ENCODE assay signal across 21 mouse cellular contexts in the genomic region with DNA sequence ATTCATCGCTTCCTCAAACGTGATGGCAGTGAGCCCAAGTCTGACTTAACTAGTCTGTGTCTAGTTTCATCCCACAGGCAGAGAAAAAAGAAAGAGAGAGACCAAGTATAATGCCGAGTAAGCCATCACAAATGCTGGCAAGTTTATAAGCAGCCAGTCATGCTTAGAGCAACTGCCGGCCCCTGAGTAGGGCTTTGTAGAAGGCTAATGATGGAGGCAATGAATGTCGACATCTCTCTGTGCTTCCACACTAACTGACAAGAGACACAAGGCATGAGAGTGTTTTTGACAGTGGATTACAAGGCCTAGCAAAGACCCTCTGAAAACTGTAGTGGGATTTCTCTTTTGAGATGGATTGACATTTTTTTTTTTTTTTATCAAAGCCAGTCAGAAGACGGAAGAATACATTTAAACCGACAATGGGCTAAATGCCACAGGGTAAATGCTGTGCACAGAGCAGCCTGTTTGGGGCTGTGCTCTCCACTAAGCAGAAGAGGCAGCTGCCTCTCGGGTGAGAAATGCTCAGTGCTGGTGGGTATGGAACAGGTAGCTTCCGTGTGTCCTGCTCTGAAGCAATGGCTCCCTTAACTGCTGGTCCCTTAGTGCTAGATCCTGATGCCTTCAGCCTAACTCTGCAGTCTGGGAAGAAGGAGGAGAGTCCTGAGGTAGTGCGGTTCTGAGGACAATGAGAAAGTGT.
DNase-seq lines count a peak whose midpoint lies in the region; ATAC-seq and TF ChIP-seq lines count a peak whose summit lies in the region.
"Had no signal": no experiment of that assay in that cellular context is flagged by ENCODE, and none has a peak within 500 bp of the region (broad histone marks: within the 10 kb centered on the region; RNA-seq: fewer than 3 reads in every experiment).

No protein-coding gene starts in this region.

- H3K9ac ChIP-seq in intestine, embryonic 14.5 days (ENCODE audit: low read length): no peak overlapping the region
- no peak overlapping the region for H3K9ac ChIP-seq in intestine, embryonic 15.5 days
- no peak overlapping the region for H3K9ac ChIP-seq in forebrain, embryonic 13.5 days
- no peak overlapping the region for H3K9ac ChIP-seq in midbrain, embryonic 12.5 days (replicated peaks)
- H3K9ac ChIP-seq in lung, postnatal 0 days (replicated peaks; ENCODE audit: low read depth): no peak overlapping the region
- H3K9ac ChIP-seq: limb, embryonic 13.5 days; liver, embryonic 15.5 days; neural tube, embryonic 12.5 days had no signal

- no peak for TF ChIP-seq CTCF in lung, postnatal 0 days (IDR thresholded peaks at IDR 0.05)

- no peak for ATAC-seq in intestine, embryonic 14.5 days (replicated peaks; ENCODE audit: low FRiP score, low TSS enrichment, low read depth)
- ATAC-seq in intestine, embryonic 15.5 days: no peak
- peak; percentile 84 for ATAC-seq in forebrain, embryonic 13.5 days
- ATAC-seq in midbrain, embryonic 12.5 days (ENCODE audit: low FRiP score, low read depth): peak; percentile 72
- no peak for ATAC-seq in lung, postnatal 0 days

- no peaks in the 10 kb centered on the region for H3K36me3 ChIP-seq in intestine, embryonic 14.5 days (ENCODE audit: control insufficient read depth, insufficient read depth, low read length)
- H3K36me3 ChIP-seq in intestine, embryonic 15.5 days: no peaks in the 10 kb centered on the region
- H3K36me3 ChIP-seq in forebrain, embryonic 13.5 days (ENCODE audit: poor library complexity, severe bottlenecking): no peaks in the 10 kb centered on the region
- H3K36me3 ChIP-seq in midbrain, embryonic 12.5 days: no peaks in the 10 kb centered on the region
- H3K36me3 ChIP-seq in lung, postnatal 0 days (ENCODE audit: insufficient read depth, low read length): no peaks in the 10 kb centered on the region
- H3K36me3 ChIP-seq: G1E; limb, embryonic 13.5 days; liver, embryonic 15.5 days; neural tube, embryonic 12.5 days had no signal

- peaks cover 47% of the 10 kb centered on the region for H3K4me1 ChIP-seq in intestine, embryonic 14.5 days (replicated peaks; ENCODE audit: control insufficient read depth, insufficient read depth, low read length)
- peaks cover 11% of the 10 kb centered on the region for H3K4me1 ChIP-seq in intestine, embryonic 15.5 days (replicated peaks)
- H3K4me1 ChIP-seq in forebrain, embryonic 13.5 days: peaks cover 40% of the 10 kb centered on the region
- peaks cover 38% of the 10 kb centered on the region for H3K4me1 ChIP-seq in midbrain, embryonic 12.5 days
- no peaks in the 10 kb centered on the region for H3K4me1 ChIP-seq in lung, postnatal 0 days (ENCODE audit: insufficient read depth, low read depth, low read length)
- H3K4me1 ChIP-seq: limb, embryonic 13.5 days; liver, embryonic 15.5 days had no signal

- H3K4me2 ChIP-seq in intestine, embryonic 14.5 days (ENCODE audit: low read length): no peak overlapping the region
- H3K4me2 ChIP-seq in intestine, embryonic 15.5 days (replicated peaks): no peak overlapping the region
- H3K4me2 ChIP-seq in forebrain, embryonic 13.5 days: no peak overlapping the region
- H3K4me2 ChIP-seq in midbrain, embryonic 12.5 days (replicated peaks): no peak overlapping the region
- H3K4me2 ChIP-seq in lung, postnatal 0 days (replicated peaks; ENCODE audit: low read depth, low read length): no peak overlapping the region
- H3K4me2 ChIP-seq: heart, embryonic 11.5 days; limb, embryonic 13.5 days; liver, embryonic 15.5 days; neural tube, embryonic 12.5 days had no signal

- WGBS in intestine, embryonic 14.5 days: 60% methylated on average over 10 of the region's 10 CpGs
- 55% methylated on average over 10 of the region's 10 CpGs for WGBS in intestine, embryonic 15.5 days
- 30% methylated on average over 10 of the region's 10 CpGs for WGBS in forebrain, embryonic 13.5 days
- 41% methylated on average over 10 of the region's 10 CpGs for whole genome bisulfite sequencing in midbrain, embryonic 12.5 days
- WGBS in lung, postnatal 0 days: 51% methylated on average over 10 of the region's 10 CpGs

- no peak overlapping the region for H3K4me3 ChIP-seq in intestine, embryonic 14.5 days (ENCODE audit: low read depth, low read length)
- H3K4me3 ChIP-seq in intestine, embryonic 15.5 days (replicated peaks): no peak overlapping the region
- H3K4me3 ChIP-seq in forebrain, embryonic 13.5 days: no peak overlapping the region
- no peak overlapping the region for H3K4me3 ChIP-seq in midbrain, embryonic 12.5 days
- no peak overlapping the region for H3K4me3 ChIP-seq in lung, postnatal 0 days (ENCODE audit: low read depth, low read length)
- H3K4me3 ChIP-seq: left cerebral cortex, adult 2 months; limb, embryonic 13.5 days; liver, embryonic 15.5 days; neural tube, embryonic 12.5 days had no signal

- no peak for TF ChIP-seq EP300 in lung, postnatal 0 days (IDR thresholded peaks at IDR 0.05)

- H3K9me3 ChIP-seq in intestine, embryonic 14.5 days (ENCODE audit: control insufficient read depth, low read length): no peaks in the 10 kb centered on the region
- no peaks in the 10 kb centered on the region for H3K9me3 ChIP-seq in intestine, embryonic 15.5 days
- no peaks in the 10 kb centered on the region for H3K9me3 ChIP-seq in forebrain, embryonic 13.5 days (replicated peaks)
- H3K9me3 ChIP-seq in midbrain, embryonic 12.5 days: no peaks in the 10 kb centered on the region
- H3K9me3 ChIP-seq in lung, postnatal 0 days (ENCODE audit: low read length): no peaks in the 10 kb centered on the region
- H3K9me3 ChIP-seq: limb, embryonic 13.5 days; liver, embryonic 15.5 days; neural tube, embryonic 12.5 days had no signal

- peak overlapping the region; percentile 36 for H3K27ac ChIP-seq in intestine, embryonic 14.5 days (ENCODE audit: low read depth)
- no peak overlapping the region for H3K27ac ChIP-seq in intestine, embryonic 15.5 days
- H3K27ac ChIP-seq in forebrain, embryonic 13.5 days: peak overlapping the region; percentile 66
- H3K27ac ChIP-seq in midbrain, embryonic 12.5 days (replicated peaks): no peak overlapping the region
- H3K27ac ChIP-seq in lung, postnatal 0 days (ENCODE audit: low read length): no peak overlapping the region
- H3K27ac ChIP-seq: left cerebral cortex, adult 2 months; limb, embryonic 13.5 days; liver, embryonic 15.5 days; neural tube, embryonic 12.5 days; stomach, postnatal 0 days had no signal

- no peaks in the 10 kb centered on the region for H3K27me3 ChIP-seq in intestine, embryonic 14.5 days (replicated peaks; ENCODE audit: control insufficient read depth, insufficient read depth, low read length)
- no peaks in the 10 kb centered on the region for H3K27me3 ChIP-seq in intestine, embryonic 15.5 days (replicated peaks)
- no peaks in the 10 kb centered on the region for H3K27me3 ChIP-seq in forebrain, embryonic 13.5 days
- H3K27me3 ChIP-seq in midbrain, embryonic 12.5 days: peaks cover 58% of the 10 kb centered on the region
- H3K27me3 ChIP-seq in lung, postnatal 0 days (replicated peaks; ENCODE audit: insufficient read depth, low read length): no peaks in the 10 kb centered on the region
- H3K27me3 ChIP-seq: limb, embryonic 13.5 days; liver, embryonic 15.5 days; neural tube, embryonic 12.5 days had no signal

- no peak for DNase-seq in intestine, embryonic 14.5 days (ENCODE audit: low spot score)
- peak; percentile 39 for DNase-seq in Muller cell, postnatal 12 days (ENCODE audit: inconsistent ontology term)
- no peak for DNase-seq in yolk sac, embryonic 10.5 days (ENCODE audit: low spot score)
- no peak for DNase-seq in lung, postnatal 0 days (ENCODE audit: low spot score)
- DNase-seq: adrenal gland, postnatal 10 days; cerebellum, adult 9-11 months; gastrocnemius, postnatal 25 days; heart, postnatal 36 days; kidney, adult 9 months; kidney, postnatal 4 days; thymus, postnatal 4 days had no signal

Comparison
In these comparisons a context has a peak if more than half of its experiments do, and no peak if none do; other contexts are left out.
1. H3K27ac ChIP-seq: peak in intestine, embryonic 14.5 days (single experiment) and forebrain, embryonic 13.5 days (single experiment); none in intestine, embryonic 15.5 days (single experiment), midbrain, embryonic 12.5 days (single experiment) and lung, postnatal 0 days (single experiment).
2. ATAC-seq: peak in forebrain, embryonic 13.5 days (single experiment) and midbrain, embryonic 12.5 days (single experiment); none in intestine, embryonic 14.5 days (single experiment), intestine, embryonic 15.5 days (single experiment) and lung, postnatal 0 days (single experiment).